Mouse (Mus musculus) layer of hippocampus, postnatal 14 days (tissue): ENCODE measurements around the gene Ifng. TPM values are rescaled to one million over a fixed set of nuclear protein-coding genes. Genes with fewer than 3 reads are reported as not detected.
"Not testable (repeated sequence)": the region's sequence is repeated elsewhere in the genome, so short reads cannot be mapped to it uniquely, and the experiment has no call there.

ENCODE experiments used
- DNase-seq, 2 experiments: peaks; one replicate each; pipeline ENCODE4 v3.0.0; 2021 to 2022; ENCODE audit warnings: low spot score in 2 of 2, mixed read lengths in 1 of 2
- long read RNA-seq, 2 experiments: library from polyadenylated mRNA; stranded (forward); transcript quantifications; one replicate each; pipeline ENCODE4 v2.0.0; 2021
- total RNA-seq, 2 experiments: library from RNA; stranded (reverse); gene quantifications; 2 replicates each; pipeline ENCODE4 v1.2.3; 2021

Ifng gene
- total RNA-seq: not detected
- long read RNA-seq, experiment 1: 0 reads
- long read RNA-seq, experiment 2: 0 reads

DNA sequence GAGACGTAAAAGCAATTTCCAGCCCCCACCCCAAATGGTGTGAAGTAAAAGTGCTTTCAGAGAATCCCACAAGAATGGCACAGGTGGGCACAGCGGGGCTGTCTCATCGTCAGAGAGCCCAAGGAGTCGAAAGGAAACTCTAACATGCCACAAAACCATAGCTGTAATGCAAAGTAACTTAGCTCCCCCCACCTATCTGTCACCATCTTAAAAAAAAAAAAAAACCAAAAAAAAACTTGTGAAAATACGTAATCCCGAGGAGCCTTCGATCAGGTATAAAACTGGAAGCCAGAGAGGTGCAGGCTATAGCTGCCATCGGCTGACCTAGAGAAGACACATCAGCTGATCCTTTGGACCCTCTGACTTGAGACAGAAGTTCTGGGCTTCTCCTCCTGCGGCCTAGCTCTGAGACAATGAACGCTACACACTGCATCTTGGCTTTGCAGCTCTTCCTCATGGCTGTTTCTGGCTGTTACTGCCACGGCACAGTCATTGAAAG, at the start of gene Ifng:
Gene Ifng (plus strand): TSS at position 305 of the 499 bp plus-strand sequence.
- no peak for DNase-seq

DNA sequence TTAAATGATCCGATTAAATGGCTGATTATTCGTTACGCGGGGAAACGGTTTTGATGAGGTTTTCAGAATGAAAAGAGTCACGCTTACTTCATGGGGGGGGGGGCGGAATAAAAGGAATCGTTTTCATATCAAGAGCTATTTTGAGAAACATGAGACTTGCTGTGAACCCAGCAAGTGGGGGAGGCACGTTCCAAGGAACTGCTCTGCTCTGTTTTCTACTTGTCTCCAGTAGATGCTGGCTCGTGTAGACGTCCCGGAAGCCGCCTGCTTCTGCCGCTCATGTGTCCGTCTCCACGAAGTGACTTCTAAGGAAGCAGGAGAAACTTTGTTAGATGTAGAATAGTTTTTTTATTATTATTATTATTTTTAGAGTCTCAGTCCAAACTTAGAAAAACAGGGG, 40.9 kb upstream of the Ifng start:
- DNase-seq: peak in 1 of 2 experiments; percentile 1

DNA sequence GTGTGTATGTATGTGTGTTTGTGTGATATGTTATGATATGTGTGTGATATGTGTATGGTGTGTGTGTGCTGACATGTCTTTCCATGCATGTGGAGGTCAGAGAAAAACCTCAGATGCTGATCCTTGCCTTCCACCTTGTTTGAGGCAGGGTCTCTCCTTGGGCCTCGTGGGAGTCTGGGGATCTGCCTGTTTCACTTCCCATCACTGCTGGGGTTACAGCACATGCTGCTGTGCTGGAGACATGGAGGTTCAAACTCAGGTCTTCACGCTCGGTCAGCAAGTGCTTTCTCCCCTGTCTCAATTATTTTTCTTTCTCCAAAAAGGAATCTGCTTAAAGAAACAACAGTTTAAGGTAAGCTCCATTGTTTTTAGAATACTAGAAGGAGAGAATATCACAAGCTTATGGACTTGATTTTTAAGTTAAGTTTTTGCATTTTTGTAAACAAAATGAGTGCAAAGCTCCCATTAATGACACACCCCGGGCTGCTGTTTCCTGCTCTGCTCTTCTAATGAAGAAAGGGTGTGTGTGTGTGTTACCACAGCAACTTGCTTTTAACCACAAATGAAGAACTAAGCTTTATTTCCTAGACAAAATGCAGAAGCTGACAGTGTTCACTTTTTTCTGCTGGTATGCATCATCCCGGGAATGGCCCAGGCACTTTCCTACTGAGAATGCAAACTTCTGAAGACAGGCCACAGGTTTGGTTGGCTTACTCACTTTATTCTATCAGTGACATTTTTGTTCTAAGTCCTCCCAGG, 34.2 kb upstream of the Ifng start:
- DNase-seq: no peak

DNA sequence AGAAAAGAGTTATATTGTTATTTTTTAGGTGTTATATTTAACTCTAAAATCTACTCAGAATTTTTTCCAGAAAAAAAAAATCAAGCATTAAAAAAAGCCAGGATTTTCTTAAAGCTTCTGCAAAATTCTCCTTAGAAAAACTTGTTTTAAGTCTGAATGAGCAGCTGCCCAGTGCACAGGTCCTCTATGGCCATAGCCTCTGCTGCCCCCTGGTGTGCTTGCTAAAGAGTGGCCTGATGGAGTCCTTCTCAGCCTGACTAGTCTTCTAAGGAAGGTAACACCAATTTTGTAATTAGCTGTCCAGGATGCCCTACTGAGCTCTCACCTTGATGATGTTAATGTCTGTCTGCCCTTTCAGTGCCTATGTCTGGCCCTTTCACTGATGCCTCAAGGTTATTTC, 29.5 kb upstream of the Ifng start:
- no peak for DNase-seq

DNA sequence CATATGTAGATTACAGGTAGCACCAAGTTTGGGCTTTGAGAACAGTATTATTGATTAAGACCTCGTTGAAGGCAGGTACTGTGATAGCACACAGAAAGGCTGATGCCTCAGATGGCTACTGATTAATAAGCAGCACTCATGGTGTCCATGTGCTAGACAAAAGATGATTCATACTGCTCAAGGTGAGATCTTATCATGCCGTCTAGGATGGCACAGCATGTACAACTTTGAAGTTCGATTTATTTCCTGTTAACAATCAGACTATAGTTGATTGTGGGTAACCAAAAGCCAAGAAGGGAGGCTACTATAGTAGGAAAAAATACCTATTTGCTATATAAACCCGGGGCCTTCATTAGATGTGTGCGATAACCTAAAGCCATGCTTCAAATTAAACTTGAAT, 28.1 kb upstream of the Ifng start:
- no peak for DNase-seq

DNA sequence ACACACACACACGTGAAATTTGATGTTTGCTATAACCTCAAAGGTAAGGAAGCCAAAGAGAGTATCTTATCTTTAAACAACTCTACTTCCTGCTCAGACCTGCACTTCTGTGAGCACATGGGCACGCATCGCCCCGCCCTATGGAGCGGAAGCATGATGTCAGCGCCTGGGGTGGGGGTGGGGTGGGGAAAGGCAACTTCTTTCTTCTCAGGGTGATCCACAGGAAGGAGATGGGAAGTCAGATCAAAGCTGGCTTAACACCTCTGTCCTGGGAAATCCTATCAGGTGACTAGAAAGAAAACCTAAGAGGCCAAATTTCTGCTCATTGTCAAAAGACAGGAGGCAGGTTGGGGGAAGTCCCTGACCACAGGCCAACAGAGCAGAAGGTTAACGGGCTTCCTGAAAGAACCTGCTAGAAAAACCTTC, 21.8 kb upstream of the Ifng start:
- DNase-seq: no peak

DNA sequence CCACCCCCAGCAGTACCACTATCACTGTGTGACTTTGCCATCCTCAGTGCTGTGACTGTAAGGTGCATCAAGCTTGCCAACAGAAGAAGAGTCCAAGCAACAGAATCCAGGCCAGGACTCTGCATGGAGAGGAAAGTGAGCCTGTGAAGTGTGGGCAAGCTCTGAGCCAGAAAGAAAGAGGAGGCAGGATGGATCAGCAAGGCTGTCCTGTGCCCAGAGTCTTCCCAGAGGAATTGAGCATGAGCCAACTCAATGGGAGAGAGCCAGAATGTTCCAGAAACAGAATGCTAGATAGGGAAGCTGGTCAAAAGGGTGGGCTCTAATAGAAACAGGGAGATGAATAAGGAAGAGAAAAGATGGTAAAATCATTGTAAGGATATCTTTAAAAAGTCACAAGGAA, 19.9 kb upstream of the Ifng start:
- no peak for DNase-seq

DNA sequence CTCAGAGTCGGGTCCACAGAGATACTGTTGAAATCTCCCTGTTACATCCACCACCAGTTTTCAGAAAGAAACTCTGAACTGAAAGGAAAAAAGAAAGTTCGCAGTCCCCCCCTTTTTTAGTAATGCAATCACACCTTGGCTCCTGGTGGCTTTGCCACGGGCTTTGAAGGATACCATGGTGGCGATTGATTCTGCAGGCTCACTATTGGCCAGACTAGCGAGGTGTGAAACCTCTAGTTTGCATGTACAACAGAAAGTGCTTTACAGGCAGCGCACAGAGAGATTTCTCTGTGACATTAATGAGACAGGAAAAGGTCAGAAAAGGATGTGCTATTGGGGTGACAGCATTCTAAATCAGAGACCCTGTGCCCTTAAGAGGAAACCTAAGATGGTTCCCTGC, 5.3 kb upstream of the Ifng start:
- no peak for DNase-seq

DNA sequence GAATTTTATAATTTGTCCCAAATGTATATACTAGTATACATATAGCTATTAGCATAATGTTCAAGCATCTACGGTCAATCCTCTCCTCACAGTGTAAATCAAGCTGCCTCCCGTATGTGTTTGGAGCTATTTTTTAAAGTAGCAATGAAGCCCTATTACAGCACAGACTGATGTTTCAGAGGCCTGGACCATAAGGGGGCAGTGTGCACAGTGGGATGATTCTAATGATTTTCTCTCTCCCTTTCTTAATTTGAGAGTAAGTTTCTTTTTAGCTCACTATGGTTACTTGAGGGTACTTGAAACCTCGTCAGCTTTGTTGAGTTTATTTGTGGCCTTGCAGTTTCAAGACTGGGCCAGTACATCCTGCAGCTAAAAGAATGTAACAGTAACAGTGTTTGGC, 1.1 kb downstream of the Ifng start:
- DNase-seq: peak in 1 of 2 experiments; percentile 22

DNA sequence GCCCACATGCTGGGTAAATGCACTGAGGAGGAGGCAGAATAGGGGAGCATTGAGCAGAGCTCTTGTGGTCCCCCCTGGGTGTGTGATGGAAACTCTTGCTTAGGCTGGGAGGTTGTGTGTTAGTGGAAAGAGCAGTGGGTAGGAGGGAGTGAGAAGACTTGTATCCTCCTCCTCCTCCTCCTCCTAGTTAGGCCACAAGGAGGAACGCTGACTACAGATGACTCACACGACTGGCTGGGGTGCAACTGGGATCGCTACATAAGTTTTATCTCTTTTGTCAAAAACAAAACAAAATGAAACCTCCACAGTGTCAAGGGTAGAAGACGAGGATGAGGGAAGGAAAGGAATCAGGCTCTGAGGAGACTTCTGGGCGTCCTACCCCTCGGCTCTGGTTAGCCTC, 2.2 kb downstream of the Ifng start:
- DNase-seq: no peak

DNA sequence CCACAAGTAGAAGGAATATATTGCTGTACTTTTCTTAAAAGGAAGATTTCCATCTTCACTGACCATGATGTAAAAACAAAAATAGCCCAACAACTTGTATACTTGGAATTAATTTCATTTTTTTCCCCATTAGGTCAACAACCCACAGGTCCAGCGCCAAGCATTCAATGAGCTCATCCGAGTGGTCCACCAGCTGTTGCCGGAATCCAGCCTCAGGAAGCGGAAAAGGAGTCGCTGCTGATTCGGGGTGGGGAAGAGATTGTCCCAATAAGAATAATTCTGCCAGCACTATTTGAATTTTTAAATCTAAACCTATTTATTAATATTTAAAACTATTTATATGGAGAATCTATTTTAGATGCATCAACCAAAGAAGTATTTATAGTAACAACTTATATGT, 4.2 kb downstream of the Ifng start:
- DNase-seq: no peak

DNA sequence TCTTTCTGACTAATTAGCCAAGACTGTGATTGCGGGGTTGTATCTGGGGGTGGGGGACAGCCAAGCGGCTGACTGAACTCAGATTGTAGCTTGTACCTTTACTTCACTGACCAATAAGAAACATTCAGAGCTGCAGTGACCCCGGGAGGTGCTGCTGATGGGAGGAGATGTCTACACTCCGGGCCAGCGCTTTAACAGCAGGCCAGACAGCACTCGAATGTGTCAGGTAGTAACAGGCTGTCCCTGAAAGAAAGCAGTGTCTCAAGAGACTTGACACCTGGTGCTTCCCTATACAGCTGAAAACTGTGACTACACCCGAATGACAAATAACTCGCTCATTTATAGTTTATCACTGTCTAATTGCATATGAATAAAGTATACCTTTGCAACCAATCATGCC, 4.7 kb downstream of the Ifng start:
- no peak for DNase-seq

DNA sequence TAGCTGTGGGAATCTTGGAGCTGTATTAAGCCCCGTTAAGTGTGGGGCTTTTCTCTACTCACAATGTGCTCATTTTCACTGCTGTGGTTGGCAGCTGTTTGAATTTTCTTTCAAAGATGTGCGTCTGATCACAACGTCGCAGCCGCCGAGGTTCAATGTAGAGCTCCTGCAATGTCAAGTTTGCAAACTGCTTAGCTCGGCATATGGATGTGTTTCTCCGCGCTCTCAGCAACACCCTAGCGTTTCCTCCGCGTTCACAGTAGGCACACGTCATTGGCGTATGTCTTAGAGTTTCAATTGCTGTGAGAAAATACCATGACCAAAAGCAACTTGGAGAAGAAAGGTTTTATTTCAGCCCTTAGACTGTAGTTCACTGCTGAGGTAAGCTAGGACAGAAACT, 5.1 kb downstream of the Ifng start:
- no peak for DNase-seq

DNA sequence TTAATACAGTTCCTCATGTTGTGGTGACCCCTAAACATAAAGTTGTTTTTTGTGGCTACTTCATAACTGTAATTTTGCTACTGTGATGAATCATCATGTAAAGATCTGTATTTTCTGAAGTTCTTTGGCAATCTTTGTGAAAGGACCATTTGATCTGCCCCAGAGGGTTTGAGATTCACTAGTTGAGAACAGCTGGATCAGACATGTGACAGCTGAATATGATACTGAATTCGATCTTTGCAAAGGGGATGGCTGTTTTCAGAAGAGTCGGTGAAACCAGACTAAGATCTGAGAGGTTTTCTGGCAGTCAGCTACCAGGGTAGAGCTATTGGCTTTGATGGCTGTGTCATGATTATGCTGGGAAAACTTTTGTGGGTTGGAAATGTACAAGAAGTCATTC, 10.9 kb downstream of the Ifng start:
- no peak for DNase-seq

DNA sequence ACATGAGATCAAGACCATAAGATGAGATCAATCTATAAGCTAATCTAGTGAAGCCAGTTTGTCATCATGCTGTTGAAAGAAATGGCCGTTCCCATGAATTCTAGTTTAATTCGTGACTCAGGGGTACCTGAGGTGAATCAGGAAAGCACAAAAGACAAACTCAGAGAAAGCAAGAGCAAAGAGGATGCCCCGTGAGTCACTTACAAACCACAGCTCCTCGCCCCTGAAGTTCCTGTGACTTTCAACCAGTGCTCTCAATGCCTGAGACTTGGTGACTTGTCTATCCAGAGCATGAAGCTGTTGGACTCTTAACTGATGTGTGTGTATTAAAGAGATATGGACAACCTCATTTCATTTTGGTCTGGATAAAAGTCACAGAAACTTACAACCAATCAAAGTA, 17.9 kb downstream of the Ifng start:
- no peak for DNase-seq

DNA sequence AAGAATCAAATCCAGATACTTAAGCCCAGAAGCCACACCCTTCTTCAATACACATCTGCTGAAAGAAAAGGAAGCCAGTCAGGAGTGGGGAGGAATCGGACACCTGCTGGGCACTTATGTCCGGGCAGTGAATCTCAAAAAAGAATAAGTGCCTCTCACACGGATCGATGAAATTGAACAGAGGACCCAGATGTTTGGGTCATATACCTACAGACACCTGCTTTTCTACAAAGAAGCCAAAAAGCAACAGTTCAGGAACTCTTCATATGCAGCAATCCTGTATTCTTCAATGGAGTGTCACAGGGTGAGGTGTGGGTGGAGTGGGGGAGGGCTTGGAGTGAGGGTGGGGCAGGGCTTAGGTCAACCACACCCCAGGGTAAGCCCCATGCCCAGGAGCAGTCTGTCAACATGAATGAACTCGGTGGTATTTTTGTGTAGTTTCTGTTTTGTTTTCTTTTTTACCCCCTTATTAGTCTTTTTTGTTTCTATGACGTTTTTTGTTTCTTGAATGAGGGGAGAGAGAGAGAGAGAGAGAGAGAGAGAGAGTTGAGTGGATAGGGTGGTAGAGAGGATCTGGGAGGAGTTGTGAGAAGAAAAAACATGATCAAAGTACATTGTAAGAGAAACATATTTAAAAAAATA, 20.4 kb downstream of the Ifng start:
- DNase-seq: no peak

DNA sequence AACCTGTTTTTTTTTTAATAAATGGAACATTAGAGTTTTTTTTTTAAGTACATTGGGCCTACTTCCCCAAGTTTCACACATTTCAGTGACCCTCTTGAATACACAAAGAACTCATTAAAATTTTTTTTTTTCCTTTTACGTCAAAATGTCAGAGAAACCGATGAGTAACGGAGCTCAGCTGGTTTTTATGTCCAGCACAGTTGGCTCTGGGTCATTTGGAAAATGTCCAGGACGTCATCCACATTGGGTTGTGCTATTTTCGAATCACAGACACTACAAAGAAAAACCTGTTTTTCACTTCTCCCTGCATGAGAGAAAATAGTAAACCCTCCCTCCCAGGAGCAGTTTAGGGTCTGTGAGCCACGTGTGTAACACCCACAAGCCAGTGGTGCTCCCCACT, 25.6 kb downstream of the Ifng start:
- no peak for DNase-seq

DNA sequence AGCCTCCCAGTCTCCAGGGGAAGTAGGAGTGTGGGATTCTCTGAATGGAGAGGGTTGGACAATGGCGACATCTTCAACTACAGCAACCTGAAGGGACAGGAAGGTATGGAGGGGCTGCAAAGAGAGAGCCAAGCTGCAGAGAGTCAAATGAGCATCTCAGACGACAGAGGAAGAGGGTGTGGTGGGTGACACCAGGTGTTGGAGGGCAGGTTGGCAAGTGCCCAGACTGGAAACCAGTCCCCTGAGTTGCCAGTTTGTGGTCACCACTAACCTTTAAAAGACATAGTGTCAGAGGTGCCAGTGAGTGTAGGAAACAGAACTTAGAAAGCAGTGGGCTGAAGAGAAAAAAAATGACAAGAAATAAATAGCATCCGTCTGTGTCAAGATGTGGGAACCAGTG, 28.2 kb downstream of the Ifng start:
- DNase-seq: no peak

DNA sequence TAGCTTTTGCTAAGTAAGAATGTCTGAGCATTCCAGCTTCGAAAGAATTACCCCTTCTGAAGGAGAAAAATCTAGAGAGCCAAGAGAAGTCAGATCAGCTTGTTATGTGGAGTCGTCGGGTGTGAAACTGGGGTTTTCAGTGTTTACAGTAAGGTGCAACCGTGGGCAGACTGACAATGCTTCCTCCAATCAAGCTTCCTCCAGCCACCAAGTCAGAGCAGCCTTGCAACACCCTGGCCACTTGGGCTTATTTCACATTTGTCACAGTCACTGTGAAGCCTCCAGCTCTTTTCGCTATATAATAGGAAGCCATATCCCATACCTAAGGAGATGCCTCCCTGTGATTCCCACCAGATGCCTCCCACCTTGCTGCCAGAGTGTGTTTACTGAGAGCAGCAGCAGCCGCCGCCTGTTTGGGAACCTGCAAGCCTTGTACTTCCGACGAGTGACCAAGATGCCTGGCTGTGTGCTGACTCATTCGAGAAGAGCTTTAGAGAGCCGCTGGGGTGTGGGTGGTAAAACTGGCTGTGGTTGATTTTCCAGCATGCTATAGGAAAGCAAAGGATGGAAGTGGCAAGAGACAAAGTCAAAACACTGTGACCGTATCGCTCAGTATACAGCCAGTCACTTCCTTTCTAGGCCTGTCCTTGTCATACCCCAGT, 29.6 kb downstream of the Ifng start:
- no peak for DNase-seq

DNA sequence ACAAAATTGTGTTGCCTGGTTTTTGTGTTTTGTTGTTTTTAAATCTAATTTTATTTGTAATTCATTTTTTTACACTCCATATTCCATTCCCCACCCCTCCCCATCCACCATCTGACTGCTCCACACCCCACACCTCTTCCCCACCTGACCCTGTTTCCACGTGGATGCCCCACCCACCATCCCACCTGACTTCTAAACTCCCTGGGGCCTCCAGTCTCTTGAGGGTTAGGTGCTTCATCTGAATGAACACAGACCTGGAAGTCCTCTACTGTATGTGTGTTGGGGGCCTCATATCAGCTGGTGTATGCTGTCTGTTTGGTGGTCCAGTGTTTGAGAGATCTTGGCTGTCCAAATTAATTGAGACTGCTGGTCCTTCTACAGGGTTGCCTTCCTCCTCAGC, 32.0 kb downstream of the Ifng start:
- DNase-seq: not testable (repeated sequence)

DNA sequence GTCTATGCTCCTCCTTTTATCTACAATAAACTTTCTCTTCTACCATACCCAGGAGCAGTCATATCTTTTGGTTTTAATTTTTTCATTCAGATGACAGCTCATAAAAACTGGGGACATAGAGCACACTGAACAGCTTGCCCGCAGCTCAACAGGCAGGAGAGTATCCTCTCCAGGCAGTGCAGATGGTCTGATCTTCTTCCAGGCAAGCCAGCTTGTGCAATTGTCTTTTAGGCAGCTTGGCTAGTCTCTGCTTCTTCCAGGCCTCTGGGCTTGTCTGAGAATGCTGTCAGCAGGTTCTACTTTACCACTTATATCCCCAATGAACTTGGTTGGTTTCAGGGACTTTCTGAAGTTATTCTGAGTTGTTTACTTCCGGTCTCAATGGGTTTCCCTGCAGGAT, 35.9 kb downstream of the Ifng start:
- peak; percentile 58 to 79 for DNase-seq

DNA sequence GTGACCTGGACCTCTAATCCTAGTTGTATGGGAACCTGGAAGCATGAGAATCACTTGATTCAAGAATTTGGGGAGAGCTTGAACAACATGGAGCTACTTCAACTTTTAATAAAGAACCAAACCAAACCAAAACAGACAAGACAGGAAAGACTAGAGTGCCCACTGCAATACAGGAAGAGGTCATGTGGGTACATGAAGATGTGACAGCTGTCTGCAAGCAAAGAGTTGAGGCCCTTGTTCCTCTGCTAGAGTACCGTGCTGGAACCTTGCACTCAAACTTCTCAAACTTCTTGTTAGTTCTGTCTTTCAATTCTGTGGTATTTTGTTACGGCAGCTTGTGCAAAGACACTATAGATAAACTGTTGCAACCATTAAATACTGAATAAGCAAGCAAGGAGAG, 36.5 kb downstream of the Ifng start:
- DNase-seq: no peak
